Mouse (Mus musculus) small intestine, adult 2 months (tissue): ENCODE results near the gene Entpd1.

Experiments
- CTCF ChIP-seq: fragments of 200-500 bp; IDR thresholded peaks from 2 replicates; pipeline ENCODE4 v1.5.1; 2012; ENCODE audit warnings: low read depth, mild to moderate bottlenecking, control low read depth, inconsistent platforms, low read length, moderate library complexity, mixed read lengths; ENCODE audit not compliant: insufficient replicate concordance, insufficient read length; ENCODE audit errors: extremely low read depth
- POLR2A ChIP-seq: fragments of 200-500 bp; IDR thresholded peaks from 2 replicates; pipeline ENCODE4 v1.6.1; 2012; ENCODE audit warnings: low read depth, mild to moderate bottlenecking, control low read depth, inconsistent platforms, low read length, moderate library complexity

GRCm38 (mm10) chr19:40693201-40693600, 81.0 kb downstream of the Entpd1 start:
- TF ChIP-seq CTCF (no peak), POLR2A (no peak)
